Mouse (Mus musculus): Measurements from ENCODE around the gene Sema3b.

The Sema3b gene

DNA sequence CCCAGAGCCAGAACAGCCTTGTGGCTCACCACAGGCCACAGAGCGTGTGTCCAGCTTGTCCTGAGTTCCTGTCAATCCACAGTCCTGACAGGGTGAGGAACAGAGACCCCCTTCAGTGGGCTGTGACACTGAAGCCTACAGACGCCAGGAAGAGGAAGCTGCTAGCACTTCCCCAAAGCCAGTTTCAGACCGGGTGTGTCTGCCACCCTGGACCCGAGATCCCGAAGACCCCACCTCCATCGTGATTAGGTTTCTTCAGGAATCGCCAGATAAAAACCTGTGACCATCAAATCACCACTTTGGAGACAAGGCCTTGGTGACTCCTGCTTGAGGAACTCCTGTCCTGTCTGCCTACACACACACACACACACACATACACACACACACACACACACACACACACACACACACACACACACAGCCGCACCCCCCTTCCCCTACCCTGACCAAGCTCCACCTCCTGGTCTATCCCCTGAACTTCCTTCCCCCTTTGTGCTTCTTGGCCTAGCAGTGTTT lies 31.3 kb upstream of the Sema3b start:
- H3K27me3 ChIP-seq (ENCODE audit: control insufficient read depth, insufficient read depth, low read length, poor library complexity, severe bottlenecking) = no peaks in the 10 kb centered on the region
- DNase-seq (ENCODE audit: low read depth, low spot score) = peak; percentile 83
- H3K36me3 ChIP-seq (ENCODE audit: control insufficient read depth, insufficient read depth, low read length, poor library complexity, severe bottlenecking) = no peaks in the 10 kb centered on the region

DNA sequence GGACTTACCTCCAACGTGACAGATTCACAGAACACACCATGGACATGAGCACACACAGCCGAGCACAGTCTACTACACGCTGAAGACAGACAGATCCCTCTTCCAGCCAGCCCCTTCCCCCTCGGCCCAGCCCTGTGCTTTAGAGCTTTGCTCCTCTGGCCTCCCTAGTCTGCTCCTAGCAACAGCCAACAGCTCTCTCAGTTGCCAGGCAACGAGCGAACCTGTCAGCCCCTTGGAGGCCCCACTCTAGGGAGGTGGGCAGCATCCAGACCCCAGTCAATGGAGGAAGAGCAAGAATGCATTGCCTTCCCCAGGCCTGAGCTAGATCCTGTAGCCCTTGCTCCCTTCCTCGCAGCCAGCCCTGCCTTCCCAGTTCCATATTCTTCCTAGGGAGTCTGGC lies 28.0 kb upstream of the Sema3b start:
- Histone ChIP-seq H3K36me3 (ENCODE audit: control insufficient read depth, insufficient read depth, low read length, poor library complexity, severe bottlenecking) (peaks cover 1% of the 10 kb centered on the region; the same call in 1 of the 2 replicates), H3K27me3 (ENCODE audit: control insufficient read depth, insufficient read depth, low read length, poor library complexity, severe bottlenecking) (no peaks in the 10 kb centered on the region)
- DNase-seq (ENCODE audit: low read depth, low spot score) = no peak

DNA sequence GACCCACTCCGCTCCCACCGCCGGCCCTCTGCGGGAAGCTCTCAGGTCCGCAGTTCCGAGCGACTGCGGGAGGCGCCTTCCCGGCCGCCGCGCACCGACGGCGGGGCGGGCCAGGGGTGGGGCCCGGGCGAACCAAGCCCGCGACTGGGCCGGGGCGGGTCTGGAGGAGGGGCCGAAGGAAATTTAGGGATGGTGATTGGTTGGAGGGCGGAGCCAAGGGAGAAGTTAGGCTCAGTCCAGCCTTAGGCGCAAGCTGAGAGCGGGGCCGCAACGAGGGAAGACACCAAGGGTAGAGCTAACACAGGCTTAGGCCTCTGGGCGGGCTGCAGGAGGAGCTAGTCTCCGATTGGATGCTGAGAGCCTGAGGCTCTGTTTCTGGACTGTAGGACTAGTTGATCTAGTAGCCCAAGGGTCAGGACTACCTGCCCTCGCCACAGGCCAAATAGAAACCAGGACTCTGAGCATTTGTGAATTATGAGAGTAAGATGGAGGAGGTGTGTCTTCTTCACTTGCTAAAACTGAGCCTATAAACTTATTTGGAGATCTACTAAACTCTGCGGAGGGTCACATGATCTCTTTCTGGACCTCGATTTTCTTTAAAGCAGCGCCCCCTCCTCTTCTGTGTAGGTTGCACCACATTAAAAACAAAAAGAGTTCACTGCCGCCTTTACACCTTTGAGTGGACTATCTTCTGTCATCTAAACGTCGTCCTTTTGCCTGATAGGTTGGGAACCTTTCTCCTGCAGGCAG lies 26.4 kb upstream of the Sema3b start, which contains the start of gene Gnai2:
TSS of gene Gnai2 (minus strand) at position 89 of the 750 bp plus-strand sequence.
- peak; percentile 96 for DNase-seq (ENCODE audit: low read depth, low spot score)
- no peaks in the 10 kb centered on the region for H3K27me3 ChIP-seq (ENCODE audit: control insufficient read depth, insufficient read depth, low read length, poor library complexity, severe bottlenecking)
- peaks cover 1% of the 10 kb centered on the region; the same call in 1 of the 2 replicates for H3K36me3 ChIP-seq (ENCODE audit: control insufficient read depth, insufficient read depth, low read length, poor library complexity, severe bottlenecking)

DNA sequence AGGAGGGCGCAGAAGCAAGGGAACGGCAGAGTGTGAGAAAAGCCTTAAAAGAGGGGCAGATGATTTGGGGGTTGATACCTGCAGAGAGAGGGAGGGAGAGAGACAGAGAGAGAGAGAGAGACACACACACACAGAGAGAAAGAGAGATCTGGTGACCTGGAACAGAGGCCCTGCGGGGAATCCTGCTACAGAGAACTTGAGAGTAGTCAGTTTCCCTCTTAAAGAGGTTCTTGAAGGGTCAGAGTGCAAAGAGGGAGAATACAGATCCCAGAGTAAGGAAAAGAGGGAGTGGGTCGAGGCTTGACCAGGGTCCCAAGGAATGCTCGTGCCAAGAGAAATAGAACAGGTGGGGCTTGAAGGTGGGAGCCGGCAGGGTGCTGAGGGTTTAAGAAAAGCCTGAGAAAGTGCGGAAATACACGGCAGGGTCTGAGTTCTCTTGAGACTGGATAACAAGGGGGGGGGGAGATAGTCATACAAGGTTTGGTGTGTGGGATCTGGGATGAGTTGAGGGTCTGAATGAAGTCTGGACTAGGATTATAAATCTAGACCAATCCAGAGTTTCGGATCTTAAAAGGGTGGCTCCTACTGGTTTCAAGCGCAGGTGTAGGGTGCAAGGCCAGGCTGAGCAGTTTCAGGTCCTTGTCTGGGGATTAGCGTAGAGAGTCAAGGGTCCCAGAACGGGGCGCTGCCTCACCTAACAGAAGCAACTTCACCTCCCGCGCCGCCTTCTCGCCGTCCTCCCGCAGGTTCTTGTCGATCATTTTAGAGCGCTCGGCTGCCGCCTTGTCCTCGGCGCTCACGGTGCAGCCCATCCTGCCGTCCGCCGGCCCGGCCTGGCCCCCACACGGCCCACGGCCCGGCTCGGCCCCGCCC lies 25.6 kb upstream of the Sema3b start:
- Histone ChIP-seq H3K36me3 (ENCODE audit: control insufficient read depth, insufficient read depth, low read length, poor library complexity, severe bottlenecking) (peaks cover 1% of the 10 kb centered on the region; the same call in 1 of the 2 replicates), H3K27me3 (ENCODE audit: control insufficient read depth, insufficient read depth, low read length, poor library complexity, severe bottlenecking) (no peaks in the 10 kb centered on the region)
- DNase-seq (ENCODE audit: low read depth, low spot score) = no peak

DNA sequence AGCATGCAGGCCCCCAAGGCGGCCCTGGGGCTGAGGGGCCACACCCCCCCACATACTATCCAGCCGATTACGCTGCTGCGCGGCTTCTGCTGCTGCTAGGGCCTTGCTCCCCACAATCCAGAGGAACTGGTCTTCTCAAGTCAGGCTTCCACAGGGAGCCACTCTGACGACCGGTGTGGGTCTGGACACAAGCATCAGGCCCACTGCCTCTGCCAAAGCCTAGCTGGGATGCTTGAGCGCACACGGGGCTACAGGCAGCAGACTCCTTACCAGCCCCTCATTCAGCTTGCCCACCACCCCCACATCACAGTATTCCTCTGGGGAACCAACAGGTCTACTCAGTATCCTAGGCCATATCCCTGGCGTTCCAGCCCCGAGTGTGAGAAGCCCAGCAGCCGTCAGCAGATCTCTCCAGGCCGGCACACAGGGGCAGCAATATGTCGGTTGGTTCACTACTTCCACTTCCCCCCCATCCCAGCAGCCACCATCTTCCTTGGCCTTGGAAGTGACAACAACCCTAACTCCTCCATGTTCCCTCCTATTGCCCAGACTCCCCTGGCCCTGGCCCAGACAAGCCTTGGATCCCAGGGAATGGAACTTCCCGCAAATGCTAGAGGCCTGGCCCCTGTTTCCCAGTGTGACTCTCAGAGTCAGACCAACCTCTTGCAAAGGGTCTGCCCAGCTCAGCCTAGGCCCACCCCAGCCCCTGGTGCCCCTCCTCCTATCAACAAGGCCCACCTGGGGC lies 24.8 kb upstream of the Sema3b start:
- Histone ChIP-seq H3K27me3 (ENCODE audit: control insufficient read depth, insufficient read depth, low read length, poor library complexity, severe bottlenecking) (no peaks in the 10 kb centered on the region), H3K36me3 (ENCODE audit: control insufficient read depth, insufficient read depth, low read length, poor library complexity, severe bottlenecking) (peaks cover 1% of the 10 kb centered on the region; the same call in 1 of the 2 replicates)
- DNase-seq (ENCODE audit: low read depth, low spot score) = peak; percentile 24

DNA sequence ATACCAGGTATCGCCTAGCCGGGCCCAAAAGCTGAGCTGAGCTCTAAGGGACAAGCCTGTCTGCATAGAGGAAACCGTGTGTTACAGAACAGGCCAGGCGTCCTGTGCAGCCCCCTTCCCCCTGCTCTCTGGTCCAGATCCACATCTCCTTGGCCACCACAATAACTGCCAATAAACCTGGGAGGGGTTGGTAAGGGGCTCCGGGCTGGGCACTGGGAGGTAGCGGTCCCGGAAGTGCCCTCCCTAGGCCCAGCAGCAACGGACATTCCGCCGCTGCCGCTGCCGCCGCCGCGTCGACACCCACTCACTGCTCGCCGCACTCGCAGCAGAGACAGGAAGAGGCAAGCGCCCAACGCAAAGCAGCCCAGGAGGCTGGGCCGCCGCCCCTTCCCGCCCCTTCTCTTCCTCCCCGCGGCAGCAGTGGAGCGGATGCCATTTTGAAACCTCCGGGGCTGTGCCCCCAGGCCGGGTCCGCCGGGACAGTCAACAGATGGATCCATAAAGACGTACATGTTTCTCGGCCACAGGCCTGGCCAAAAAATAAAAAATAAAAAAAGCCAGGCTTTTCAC lies 24.1 kb upstream of the Sema3b start:
- DNase-seq (ENCODE audit: low read depth, low spot score) = peak; percentile 88
- Histone ChIP-seq H3K36me3 (ENCODE audit: control insufficient read depth, insufficient read depth, low read length, poor library complexity, severe bottlenecking) (peaks cover 1% of the 10 kb centered on the region; the same call in 1 of the 2 replicates), H3K27me3 (ENCODE audit: control insufficient read depth, insufficient read depth, low read length, poor library complexity, severe bottlenecking) (no peaks in the 10 kb centered on the region)

DNA sequence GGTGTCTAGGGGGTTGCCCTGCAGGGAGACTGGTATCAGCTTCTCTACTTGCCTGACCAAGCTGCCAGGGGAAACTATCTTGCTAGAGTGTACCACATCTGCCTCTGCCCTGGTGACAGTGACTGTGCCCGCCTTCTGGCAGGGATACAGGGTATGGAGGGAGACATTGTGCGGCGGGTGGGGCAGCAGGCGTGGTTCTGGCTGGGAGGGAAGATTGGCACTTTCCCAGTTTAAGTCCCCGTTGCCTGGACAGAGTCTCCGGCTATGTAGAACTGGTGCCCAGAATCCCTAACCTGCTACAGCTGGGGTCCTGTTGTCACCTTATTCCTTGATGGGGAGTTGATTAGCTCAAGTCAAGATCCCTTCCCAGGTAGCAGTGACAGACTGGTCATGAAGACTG lies 23.4 kb upstream of the Sema3b start:
- H3K27me3 ChIP-seq (ENCODE audit: control insufficient read depth, insufficient read depth, low read length, poor library complexity, severe bottlenecking) = no peaks in the 10 kb centered on the region
- peaks cover 4% of the 10 kb centered on the region for H3K36me3 ChIP-seq (ENCODE audit: control insufficient read depth, insufficient read depth, low read length, poor library complexity, severe bottlenecking)
- DNase-seq (ENCODE audit: low read depth, low spot score) = no peak

GRCm38 (mm10) chr9:107631861-107632260 lies 22.8 kb upstream of the Sema3b start:
- no peak for DNase-seq (ENCODE audit: low read depth, low spot score)
- Histone ChIP-seq H3K36me3 (ENCODE audit: control insufficient read depth, insufficient read depth, low read length, poor library complexity, severe bottlenecking) (peaks cover 5% of the 10 kb centered on the region), H3K27me3 (ENCODE audit: control insufficient read depth, insufficient read depth, low read length, poor library complexity, severe bottlenecking) (no peaks in the 10 kb centered on the region)

DNA sequence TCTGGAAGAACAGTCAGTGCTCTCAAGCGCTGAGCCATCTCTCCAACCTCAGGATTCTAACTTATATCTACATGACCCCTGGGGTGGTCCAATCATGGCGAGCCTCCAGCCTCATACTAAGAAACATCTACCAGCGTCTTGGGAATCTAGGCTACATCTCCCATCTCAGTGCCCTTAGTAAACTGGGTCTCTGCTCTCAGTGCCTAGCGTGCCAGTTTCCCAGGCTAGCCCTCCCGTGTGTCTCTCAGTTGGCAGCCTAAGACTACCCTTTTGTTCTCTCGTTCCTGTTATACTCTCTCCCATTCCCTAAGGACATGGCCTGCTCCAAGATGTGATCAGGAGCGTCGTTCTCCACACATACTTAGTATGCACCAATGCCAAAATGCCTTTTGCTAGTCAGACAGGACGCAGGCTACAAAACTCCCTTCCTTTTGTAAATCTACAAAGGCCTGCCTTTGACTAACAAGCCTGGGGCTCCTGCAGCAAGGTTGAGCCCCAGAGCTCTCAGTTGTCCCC lies 22.3 kb upstream of the Sema3b start:
- H3K27me3 ChIP-seq (ENCODE audit: control insufficient read depth, insufficient read depth, low read length, poor library complexity, severe bottlenecking) = no peaks in the 10 kb centered on the region
- DNase-seq (ENCODE audit: low read depth, low spot score) = no peak
- peaks cover 5% of the 10 kb centered on the region for H3K36me3 ChIP-seq (ENCODE audit: control insufficient read depth, insufficient read depth, low read length, poor library complexity, severe bottlenecking)

DNA sequence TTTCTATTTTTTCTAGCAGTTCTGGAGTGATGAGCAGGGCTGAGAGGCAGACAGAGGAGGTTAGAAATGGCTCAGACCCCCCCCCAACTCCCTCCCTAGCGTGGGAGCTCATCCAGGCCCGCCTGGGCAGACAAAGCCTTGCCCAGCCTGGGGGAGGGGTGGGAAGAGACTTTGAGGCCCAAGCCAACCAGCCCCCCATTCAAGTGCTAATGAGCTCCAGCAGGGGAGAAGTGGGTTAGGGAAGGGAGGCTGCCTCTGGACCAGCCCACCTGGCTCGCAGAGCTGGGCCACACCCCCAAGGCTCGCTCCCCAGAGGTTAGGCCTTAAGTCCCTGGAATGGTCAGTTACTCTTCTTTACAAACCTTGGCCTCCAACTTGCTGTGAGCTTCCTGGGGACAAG lies 21.5 kb upstream of the Sema3b start:
- Histone ChIP-seq H3K36me3 (ENCODE audit: control insufficient read depth, insufficient read depth, low read length, poor library complexity, severe bottlenecking) (peaks cover 5% of the 10 kb centered on the region), H3K27me3 (ENCODE audit: control insufficient read depth, insufficient read depth, low read length, poor library complexity, severe bottlenecking) (no peaks in the 10 kb centered on the region)
- no peak for DNase-seq (ENCODE audit: low read depth, low spot score)

- Histone ChIP-seq H3K36me3 (ENCODE audit: control insufficient read depth, insufficient read depth, low read length, poor library complexity, severe bottlenecking) (peaks cover 5% of the 10 kb centered on the region), H3K27me3 (ENCODE audit: control insufficient read depth, insufficient read depth, low read length, poor library complexity, severe bottlenecking) (no peaks in the 10 kb centered on the region)
- peak; percentile 29 for DNase-seq (ENCODE audit: low read depth, low spot score)
These were observed 20.9 kb upstream of the Sema3b start for GRCm38 (mm10) chr9:107629901-107630425.

GRCm38 (mm10) chr9:107629411-107629730 lies 20.3 kb upstream of the Sema3b start:
- Histone ChIP-seq H3K27me3 (ENCODE audit: control insufficient read depth, insufficient read depth, low read length, poor library complexity, severe bottlenecking) (no peaks in the 10 kb centered on the region), H3K36me3 (ENCODE audit: control insufficient read depth, insufficient read depth, low read length, poor library complexity, severe bottlenecking) (peaks cover 5% of the 10 kb centered on the region)
- no peak for DNase-seq (ENCODE audit: low read depth, low spot score)

DNA sequence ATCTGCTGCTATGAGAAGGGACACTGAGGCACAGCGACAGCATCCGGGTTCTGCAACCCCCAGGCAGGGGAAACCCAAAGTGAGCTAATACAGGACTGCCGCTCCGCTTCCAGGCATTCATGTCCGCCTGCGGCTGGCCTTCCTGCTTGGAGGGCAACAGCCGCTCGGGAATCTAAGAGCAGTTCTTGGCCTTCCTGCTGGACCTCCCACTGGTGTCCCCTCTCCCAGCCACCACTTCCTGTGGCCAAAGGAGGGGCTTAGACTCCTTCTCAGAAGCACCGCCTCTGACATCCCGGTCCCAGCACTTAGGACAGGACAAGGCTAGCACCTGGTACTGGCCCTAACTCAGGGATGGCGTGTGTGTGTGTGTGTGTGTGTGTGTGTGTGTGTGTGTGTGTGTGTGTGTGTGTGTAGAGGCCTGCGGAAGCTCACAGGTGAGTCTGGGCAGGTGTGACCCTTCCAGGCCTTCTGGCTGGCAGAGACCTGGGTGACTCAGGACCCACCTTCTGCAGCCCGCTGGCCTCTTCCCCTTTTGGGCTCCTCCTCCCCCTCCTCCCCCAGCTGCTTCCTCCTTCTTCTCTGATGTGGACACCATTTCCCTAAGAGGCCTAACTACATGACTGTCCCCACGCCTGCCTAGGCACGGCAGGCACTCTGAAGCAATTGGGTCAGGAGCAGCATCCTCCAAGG lies 19.8 kb upstream of the Sema3b start:
- H3K27me3 ChIP-seq (ENCODE audit: control insufficient read depth, insufficient read depth, low read length, poor library complexity, severe bottlenecking) = no peaks in the 10 kb centered on the region
- peaks cover 5% of the 10 kb centered on the region for H3K36me3 ChIP-seq (ENCODE audit: control insufficient read depth, insufficient read depth, low read length, poor library complexity, severe bottlenecking)
- peak; percentile 89 for DNase-seq (ENCODE audit: low read depth, low spot score)

Measured in splenic B cell, adult 2 months (primary cell).